Mouse (Mus musculus): Measurements from ENCODE around the gene Gpn3. TPM values are rescaled to one million over a fixed set of nuclear protein-coding genes. Genes with fewer than 3 reads are reported as not detected.

Gpn3 gene
- polyA plus RNA-seq, 1 experiment = not detected

DNA sequence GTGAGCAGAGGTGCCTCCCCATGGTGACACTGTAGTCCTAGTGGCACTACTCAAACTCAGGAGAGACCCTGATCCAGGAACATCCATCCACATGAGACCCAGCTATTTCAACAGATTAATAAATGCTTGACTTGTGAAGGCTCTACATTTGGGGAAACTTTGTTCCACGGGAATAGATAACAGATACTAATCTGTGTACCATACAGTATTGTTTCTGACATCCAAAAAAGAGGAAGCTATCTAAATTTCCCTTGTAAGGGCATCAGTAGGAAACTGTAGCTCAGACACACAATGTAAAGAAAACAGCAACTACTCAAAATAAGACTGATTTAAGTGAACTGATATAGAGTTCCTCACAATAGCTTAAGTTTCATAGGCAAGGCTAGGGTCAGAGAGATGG, 28.8 kb upstream of the Gpn3 start:
- Histone ChIP-seq H3K4me3 (ENCODE audit: insufficient read depth, low read depth, low read length) (no peak overlapping the region), H3K27ac (ENCODE audit: insufficient read depth, low read depth, low read length) (no peak overlapping the region), H3K4me1 (ENCODE audit: control insufficient read depth, insufficient read depth, low read length) (no peaks in the 10 kb centered on the region)
- WGBS = 86% methylated on average over 1 of the region's 1 CpGs
- TF ChIP-seq POLR2A (IDR thresholded peaks at IDR 0.05; ENCODE audit: insufficient read depth, low read depth, low read length) (no peak), CTCF (IDR thresholded peaks at IDR 0.05; ENCODE audit: insufficient read depth, low read depth, low read length) (no peak)

- H3K27ac ChIP-seq (ENCODE audit: insufficient read depth, low read depth, low read length) = no peak overlapping the region
- H3K4me1 ChIP-seq (ENCODE audit: control insufficient read depth, insufficient read depth, low read length) = no peaks in the 10 kb centered on the region
- WGBS = 55% methylated on average over 7 of the region's 7 CpGs
- H3K4me3 ChIP-seq (ENCODE audit: insufficient read depth, low read depth, low read length) = no peak overlapping the region
- TF ChIP-seq POLR2A (IDR thresholded peaks at IDR 0.05; ENCODE audit: insufficient read depth, low read depth, low read length) = no peak
- TF ChIP-seq CTCF (IDR thresholded peaks at IDR 0.05; ENCODE audit: insufficient read depth, low read depth, low read length) = no peak
Measured at GRCm38 (mm10) chr5:122343768-122344167, 27.9 kb upstream of the Gpn3 start.

DNA sequence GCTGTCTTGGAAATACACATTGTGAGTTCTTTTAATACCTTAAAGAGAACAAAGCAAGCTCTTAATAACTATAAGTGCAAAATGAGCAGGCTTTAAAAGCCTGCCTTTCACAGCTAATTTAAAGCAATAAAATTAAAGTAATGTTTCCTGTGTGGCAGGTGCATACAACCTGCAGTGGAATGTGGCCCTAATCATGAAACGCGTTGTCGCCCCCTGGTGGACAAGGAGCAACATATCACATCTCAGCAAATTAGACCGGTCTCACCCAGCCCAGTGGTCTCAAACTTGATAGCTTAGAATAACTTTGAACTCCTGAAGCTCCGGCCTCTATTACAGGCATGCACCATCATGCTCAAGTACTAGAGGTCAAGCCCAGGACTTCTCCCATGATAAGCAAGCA, 27.4 kb upstream of the Gpn3 start:
- Histone ChIP-seq H3K27ac (ENCODE audit: insufficient read depth, low read depth, low read length) (no peak overlapping the region), H3K4me3 (ENCODE audit: insufficient read depth, low read depth, low read length) (no peak overlapping the region), H3K4me1 (ENCODE audit: control insufficient read depth, insufficient read depth, low read length) (no peaks in the 10 kb centered on the region)
- 8% methylated on average over 5 of the region's 5 CpGs for WGBS
- TF ChIP-seq CTCF (IDR thresholded peaks at IDR 0.05; ENCODE audit: insufficient read depth, low read depth, low read length) (peak; percentile 43), POLR2A (IDR thresholded peaks at IDR 0.05; ENCODE audit: insufficient read depth, low read depth, low read length) (no peak)

DNA sequence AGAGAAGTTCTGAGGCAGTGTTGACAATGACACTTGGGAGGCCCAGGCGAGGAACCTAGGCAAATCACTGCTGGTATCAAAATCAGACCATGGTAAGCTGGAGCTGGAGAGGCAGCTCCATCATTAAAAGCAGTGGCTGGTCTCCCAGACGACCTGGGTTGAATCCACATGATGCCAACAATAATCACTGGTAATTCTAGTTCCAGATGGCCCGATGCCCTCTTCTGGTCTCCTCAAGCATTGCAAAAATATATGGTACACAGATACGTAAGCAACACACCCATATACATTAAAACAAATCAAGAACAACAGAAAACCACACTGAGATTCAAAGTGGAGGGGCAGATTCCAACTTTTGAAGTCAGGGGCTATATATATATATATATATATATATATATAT, 25.9 kb upstream of the Gpn3 start:
- 68% methylated on average over 4 of the region's 4 CpGs for WGBS
- no peak overlapping the region for H3K27ac ChIP-seq (ENCODE audit: insufficient read depth, low read depth, low read length)
- H3K4me1 ChIP-seq (ENCODE audit: control insufficient read depth, insufficient read depth, low read length) = no peaks in the 10 kb centered on the region

DNA sequence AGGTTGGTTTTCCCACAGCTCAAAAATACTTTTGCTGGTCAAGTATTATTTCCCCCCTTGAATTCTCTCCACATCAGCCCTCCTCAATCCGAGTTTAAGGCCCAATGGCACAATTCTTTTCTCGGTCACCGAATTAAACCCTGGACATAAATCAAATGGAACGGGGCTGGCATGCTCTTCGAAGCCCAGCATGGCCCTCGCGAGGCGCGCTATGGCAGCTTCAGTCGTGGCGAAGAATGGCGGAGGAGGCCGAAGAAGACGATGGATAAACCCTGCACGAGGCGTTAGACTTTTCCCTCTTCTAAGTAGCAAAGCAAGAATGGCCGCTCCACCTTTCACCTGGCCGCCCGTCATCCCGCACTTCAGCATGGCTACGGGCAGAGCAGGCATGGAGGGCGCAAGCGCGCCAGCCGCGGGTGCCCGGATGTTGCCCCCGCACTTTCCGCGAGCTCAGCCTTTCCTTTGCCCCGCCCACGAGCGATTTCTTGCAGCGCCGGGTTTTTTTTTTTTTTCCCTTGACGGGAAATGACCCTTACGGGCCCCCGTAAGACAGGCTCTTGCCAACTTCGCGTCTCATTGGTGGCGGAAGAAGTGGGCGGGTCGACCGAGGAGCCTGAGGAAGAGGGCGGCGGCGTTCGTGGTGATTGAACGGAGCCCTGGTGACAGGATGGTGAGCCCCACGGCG, 17.7 kb upstream of the Gpn3 start, which contains the start of the genes Rad9b and Vps29:
Gene Rad9b, minus strand, starts transcription at position 427 of the 685 bp plus-strand sequence.
Gene Vps29, plus strand, starts transcription at position 563 of the 685 bp plus-strand sequence.
- WGBS = under 1% methylated on average over 51 of the region's 51 CpGs
- TF ChIP-seq POLR2A (IDR thresholded peaks at IDR 0.05; ENCODE audit: insufficient read depth, low read depth, low read length) (peak; percentile 84), CTCF (IDR thresholded peaks at IDR 0.05; ENCODE audit: insufficient read depth, low read depth, low read length) (no peak)
- Histone ChIP-seq H3K4me1 (ENCODE audit: control insufficient read depth, insufficient read depth, low read length) (peaks cover 5% of the 10 kb centered on the region), H3K27ac (ENCODE audit: insufficient read depth, low read depth, low read length) (peak within 1 kb of the TSS; percentile 96), H3K4me3 (ENCODE audit: insufficient read depth, low read depth, low read length) (peak within 1 kb of the TSS; percentile 73)

More for the DNA sequence above, 25.9 kb upstream of the Gpn3 start:
- H3K4me3 ChIP-seq (ENCODE audit: insufficient read depth, low read depth, low read length) = no peak overlapping the region
- TF ChIP-seq CTCF (IDR thresholded peaks at IDR 0.05; ENCODE audit: insufficient read depth, low read depth, low read length) = no peak
- TF ChIP-seq POLR2A (IDR thresholded peaks at IDR 0.05; ENCODE audit: insufficient read depth, low read depth, low read length) = no peak

GRCm38 (mm10) chr5:122354492-122355067, 17.1 kb upstream of the Gpn3 start:
- H3K4me3 ChIP-seq (ENCODE audit: insufficient read depth, low read depth, low read length) = peak overlapping the region; percentile 73
- peaks cover 5% of the 10 kb centered on the region for H3K4me1 ChIP-seq (ENCODE audit: control insufficient read depth, insufficient read depth, low read length)
- TF ChIP-seq CTCF (IDR thresholded peaks at IDR 0.05; ENCODE audit: insufficient read depth, low read depth, low read length) = no peak
- TF ChIP-seq POLR2A (IDR thresholded peaks at IDR 0.05; ENCODE audit: insufficient read depth, low read depth, low read length) = no peak
- under 1% methylated on average over 57 of the region's 57 CpGs for WGBS
- H3K27ac ChIP-seq (ENCODE audit: insufficient read depth, low read depth, low read length) = peak overlapping the region; percentile 63

DNA sequence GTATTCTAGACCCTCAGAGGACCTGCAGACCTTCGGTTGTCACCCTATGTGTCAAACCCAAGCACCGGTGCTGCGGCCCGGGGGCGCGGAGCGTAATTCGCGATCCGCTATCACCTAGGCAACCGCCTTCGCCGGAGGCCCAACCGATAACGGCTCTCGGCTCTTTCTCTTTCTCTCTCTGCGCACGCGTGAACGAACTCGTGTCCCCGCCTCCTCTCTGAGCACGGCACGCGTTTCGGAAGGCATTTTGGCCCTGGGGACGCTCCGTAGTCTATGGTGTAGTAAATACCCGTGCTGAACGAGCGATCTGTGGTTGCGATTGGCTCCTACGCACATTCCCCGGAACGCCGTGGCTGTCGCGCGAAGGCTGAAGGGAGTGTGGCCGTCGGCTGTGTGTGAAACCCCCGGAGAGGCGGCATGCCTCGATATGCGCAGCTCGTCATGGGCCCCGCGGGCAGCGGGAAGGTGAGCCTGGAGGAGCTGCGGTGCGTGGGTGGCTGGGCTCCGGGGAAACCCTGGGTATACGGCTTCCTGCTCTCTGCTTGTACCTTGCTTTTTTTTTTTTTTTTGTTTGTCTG, 605 bp downstream of the Gpn3 start, which contains the start of gene Fam216a:
Gene Fam216a, minus strand, starts transcription at position 173 of the 578 bp plus-strand sequence.
- Histone ChIP-seq H3K27ac (ENCODE audit: insufficient read depth, low read depth, low read length) (peak within 1 kb of the TSS; percentile 79), H3K4me3 (ENCODE audit: insufficient read depth, low read depth, low read length) (peak within 1 kb of the TSS; percentile 92), H3K4me1 (ENCODE audit: control insufficient read depth, insufficient read depth, low read length) (peaks cover 2% of the 10 kb centered on the region; the same call in 1 of the 2 replicates)
- TF ChIP-seq CTCF (IDR thresholded peaks at IDR 0.05; ENCODE audit: insufficient read depth, low read depth, low read length) = no peak
- peak; percentile 57; the same call in 1 of the 2 replicates for TF ChIP-seq POLR2A (IDR thresholded peaks at IDR 0.05; ENCODE audit: insufficient read depth, low read depth, low read length)
- WGBS = under 1% methylated on average over 53 of the region's 53 CpGs

DNA sequence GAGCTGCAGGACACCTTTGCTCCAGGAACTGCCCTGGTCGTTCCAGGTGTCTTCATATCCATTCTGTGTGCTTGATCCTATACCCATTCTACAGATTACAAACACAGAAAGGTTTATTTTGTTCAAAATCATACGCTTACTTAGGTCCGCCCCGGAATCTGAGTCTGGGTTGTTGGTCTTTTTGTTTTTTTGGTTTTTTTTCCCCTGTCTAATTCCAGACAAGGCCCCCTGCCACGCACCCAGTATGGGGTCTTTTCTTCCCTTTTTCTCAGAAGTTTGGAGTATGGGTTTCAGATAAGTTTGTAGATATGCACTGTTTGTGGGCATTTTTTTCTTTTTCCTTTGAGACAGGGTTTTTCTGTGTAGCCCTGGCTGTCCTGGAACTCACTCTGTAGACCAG, 1.2 kb downstream of the Gpn3 start:
- 4% methylated on average over 5 of the region's 5 CpGs for WGBS
- Histone ChIP-seq H3K4me3 (ENCODE audit: insufficient read depth, low read depth, low read length) (peak overlapping the region; percentile 92), H3K27ac (ENCODE audit: insufficient read depth, low read depth, low read length) (no peak overlapping the region), H3K4me1 (ENCODE audit: control insufficient read depth, insufficient read depth, low read length) (peaks cover 2% of the 10 kb centered on the region; the same call in 1 of the 2 replicates)
- TF ChIP-seq POLR2A (IDR thresholded peaks at IDR 0.05; ENCODE audit: insufficient read depth, low read depth, low read length) (no peak), CTCF (IDR thresholded peaks at IDR 0.05; ENCODE audit: insufficient read depth, low read depth, low read length) (no peak)
